Mouse (Mus musculus) kidney, postnatal 14 days (tissue): ENCODE measurements around the gene Ptrh1.
A peak's percentile ranks its signal among the peaks of the same experiment; 100 is the strongest.

Source experiments
- DNase-seq: peaks from one replicate; pipeline ENCODE4 v3.0.0; 2022; ENCODE audit warnings: mixed read lengths

Ptrh1 gene

GRCm38 (mm10) chr2:32757056-32757845, 18.3 kb upstream of the Ptrh1 start, which contains the start of gene Tor2a:
Tor2a (plus strand) TSS chr2:32757234.
- peak; percentile 98 for DNase-seq

- DNase-seq: peak; percentile 53
Measured at GRCm38 (mm10) chr2:32758503-32758902, 17.1 kb upstream of the Ptrh1 start.

GRCm38 (mm10) chr2:32759001-32759400, 16.6 kb upstream of the Ptrh1 start:
- DNase-seq: no peak

- no peak for DNase-seq
Measured at GRCm38 (mm10) chr2:32761361-32761760, 14.2 kb upstream of the Ptrh1 start.

GRCm38 (mm10) chr2:32761859-32762258, 13.7 kb upstream of the Ptrh1 start:
- no peak for DNase-seq

GRCm38 (mm10) chr2:32763353-32763752, 12.2 kb upstream of the Ptrh1 start:
- no peak for DNase-seq

- peak; percentile 56 for DNase-seq
Measured at GRCm38 (mm10) chr2:32767241-32767640, 8.3 kb upstream of the Ptrh1 start.

- peak; percentile 57 for DNase-seq
Measured at GRCm38 (mm10) chr2:32768661-32769285, 6.8 kb upstream of the Ptrh1 start.

GRCm38 (mm10) chr2:32769327-32770085, 6.1 kb upstream of the Ptrh1 start:
- DNase-seq: no peak

GRCm38 (mm10) chr2:32771886-32772285, 3.7 kb upstream of the Ptrh1 start:
- peak; percentile 40 for DNase-seq

- DNase-seq: no peak
Measured at GRCm38 (mm10) chr2:32772626-32773279, 2.8 kb upstream of the Ptrh1 start.

GRCm38 (mm10) chr2:32776192-32776591, 606 bp downstream of the Ptrh1 start:
- no peak for DNase-seq

GRCm38 (mm10) chr2:32778081-32778480, 2.5 kb downstream of the Ptrh1 start:
- no peak for DNase-seq

GRCm38 (mm10) chr2:32779131-32779530, 3.5 kb downstream of the Ptrh1 start:
- DNase-seq: peak; percentile 76

- no peak for DNase-seq
Measured at GRCm38 (mm10) chr2:32779714-32780113, 4.1 kb downstream of the Ptrh1 start.

- DNase-seq: no peak
Measured at GRCm38 (mm10) chr2:32781710-32782109, 6.1 kb downstream of the Ptrh1 start.

GRCm38 (mm10) chr2:32784048-32784681, 8.6 kb downstream of the Ptrh1 start, which contains the start of gene Cfap157:
Cfap157 (minus strand) TSS chr2:32784428.
- peak; percentile 55 for DNase-seq

- no peak for DNase-seq
Measured at GRCm38 (mm10) chr2:32787176-32787575, 11.6 kb downstream of the Ptrh1 start.

GRCm38 (mm10) chr2:32788581-32788980, 13.0 kb downstream of the Ptrh1 start:
- DNase-seq: no peak

- peak; percentile 42 for DNase-seq
Measured at GRCm38 (mm10) chr2:32791297-32791696, 15.7 kb downstream of the Ptrh1 start.

GRCm38 (mm10) chr2:32795748-32796418, 20.3 kb downstream of the Ptrh1 start:
- no peak for DNase-seq
